Mouse (Mus musculus): ENCODE data around the gene Srp68.

DNA sequence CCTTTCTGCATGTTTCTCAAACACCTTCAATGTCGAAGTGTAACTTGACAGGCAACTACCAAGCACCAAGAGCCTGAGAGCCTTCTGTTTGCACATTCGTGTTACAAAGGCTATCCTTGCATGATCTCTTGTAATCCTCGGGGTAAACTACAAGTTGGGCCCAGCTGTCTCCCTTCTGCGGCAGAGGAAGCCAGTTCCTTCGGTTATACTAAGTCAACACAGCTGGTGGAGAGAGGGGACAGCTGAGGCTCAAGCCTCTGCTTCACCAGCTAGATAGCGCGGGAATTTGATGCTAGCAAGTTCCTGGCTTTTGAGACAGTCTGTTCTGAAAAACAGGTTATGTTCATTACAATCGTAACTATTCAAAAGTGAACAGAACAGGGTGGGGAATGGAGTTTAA is 38.3 kb upstream of the Srp68 start:
- TF ChIP-seq CTCF (IDR thresholded peaks at IDR 0.05; ENCODE audit: low read depth, low read length) (no peak), POLR2A (IDR thresholded peaks at IDR 0.05; ENCODE audit: extremely low read depth, insufficient read depth, low read length) (no peak)
